ENCODE assay signal across 8 mouse cellular contexts in the genomic region with DNA sequence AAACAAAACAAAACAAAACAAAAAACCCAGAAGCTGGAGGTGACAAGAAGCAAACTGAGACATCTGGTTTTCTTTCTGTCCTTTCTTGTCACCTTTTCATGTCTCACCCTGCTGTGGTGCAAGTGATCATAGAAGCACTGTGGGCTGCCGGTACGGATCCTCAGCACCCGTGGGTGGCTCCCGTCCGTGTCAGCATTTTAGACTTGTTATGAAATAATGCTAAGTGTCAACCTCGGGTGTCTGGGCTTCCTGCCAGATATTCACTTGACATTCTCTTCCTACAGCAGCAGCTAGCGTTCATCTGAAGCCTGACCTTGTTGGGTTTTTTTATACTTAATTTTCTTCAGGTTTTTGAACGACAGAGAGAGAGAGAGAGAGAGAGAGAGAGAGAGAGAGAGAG.
DNase-seq lines count a peak whose midpoint lies in the region; ATAC-seq lines count a peak whose summit lies in the region.
"Had no signal": no experiment of that assay in that cellular context is flagged by ENCODE, and none has a peak within 500 bp of the region (broad histone marks: within the 10 kb centered on the region; RNA-seq: fewer than 3 reads in every experiment).

No protein-coding gene starts in this region.

- no peak overlapping the region for H3K9ac ChIP-seq in intestine, embryonic 16.5 days (ENCODE audit: low read depth, low read length)
- H3K9ac ChIP-seq: neural tube, embryonic 12.5 days had no signal

- H3K4me3 ChIP-seq in intestine, embryonic 16.5 days (ENCODE audit: low read length) = no peak overlapping the region
- H3K4me3 ChIP-seq: neural tube, embryonic 12.5 days had no signal

- H3K27me3 ChIP-seq in intestine, embryonic 16.5 days (replicated peaks; ENCODE audit: control insufficient read depth, insufficient read depth, low read length) = no peaks in the 10 kb centered on the region
- H3K27me3 ChIP-seq: neural tube, embryonic 12.5 days had no signal

- 51% methylated on average over 8 of the region's 8 CpGs for WGBS in intestine, embryonic 16.5 days

- no peaks in the 10 kb centered on the region for H3K9me3 ChIP-seq in intestine, embryonic 16.5 days (ENCODE audit: control insufficient read depth, low read length)
- H3K9me3 ChIP-seq: neural tube, embryonic 12.5 days had no signal

- no peak overlapping the region for H3K27ac ChIP-seq in intestine, embryonic 16.5 days (ENCODE audit: low read length)
- H3K27ac ChIP-seq: neural tube, embryonic 12.5 days had no signal

- H3K4me2 ChIP-seq in intestine, embryonic 16.5 days (ENCODE audit: low read depth, low read length) = no peak overlapping the region
- H3K4me2 ChIP-seq: neural tube, embryonic 12.5 days had no signal

- ATAC-seq in intestine, embryonic 16.5 days = no peak

- no peaks in the 10 kb centered on the region for H3K36me3 ChIP-seq in intestine, embryonic 16.5 days (ENCODE audit: control insufficient read depth, insufficient read depth, low read length)
- H3K36me3 ChIP-seq: neural tube, embryonic 12.5 days had no signal

- H3K4me1 ChIP-seq in intestine, embryonic 16.5 days (ENCODE audit: control insufficient read depth, insufficient read depth, low read length) = no peaks in the 10 kb centered on the region
- H3K4me1 ChIP-seq: neural tube, embryonic 12.5 days had no signal

- DNase-seq in 3T3-L1 (ENCODE audit: low read depth, low spot score) = peak; percentile 6
- peak; percentile 52 for DNase-seq in A20 (ENCODE audit: low read depth, low spot score)
- DNase-seq in cerebellum, postnatal 14 days = peak; percentile 66 to 70
- DNase-seq in layer of hippocampus, adult 9-11 months = peak; percentile 3
- no peak for DNase-seq in B cell, adult 2 months
- no peak for DNase-seq in embryo, embryonic 10 days (ENCODE audit: low spot score)

Comparison
In these comparisons a context has a peak if more than half of its experiments do, and no peak if none do; other contexts are left out.
1. DNase-seq: peak in 3T3-L1 (single experiment), A20 (single experiment), cerebellum, postnatal 14 days (2 of 2) and layer of hippocampus, adult 9-11 months (single experiment); none in B cell, adult 2 months (0 of 2) and embryo, embryonic 10 days (single experiment).